Mouse (Mus musculus) midbrain, embryonic 14.5 days (tissue): ENCODE measurements around the gene Lepr. TPM values are rescaled to one million over a fixed set of nuclear protein-coding genes. Genes with fewer than 3 reads are reported as not detected.
A peak's percentile ranks its signal among the peaks of the same experiment; 100 is the strongest.
"Not testable (repeated sequence)": the region's sequence is repeated elsewhere in the genome, so short reads cannot be mapped to it uniquely, and the experiment has no call there.

Experiments
- ATAC-seq: fragments of 200-750 bp; cut with Nextera tagmentation; 2 replicates; pipeline ENCODE4 v1.8.0; 2017; ENCODE audit warnings: moderate number of reproducible peaks, moderate library complexity; ENCODE audit not compliant: low FRiP score, low TSS enrichment
- DNase-seq: peaks from one replicate; pipeline ENCODE4 v3.0.0-alpha.2; 2015
- H3K27ac ChIP-seq: fragments of 300-500 bp; sonication (generic); replicated peaks from 2 replicates; pipeline ENCODE4 v1.5.1; 2014; ENCODE audit warnings: mild to moderate bottlenecking, low read depth, low read length, moderate library complexity
- H3K27me3 ChIP-seq: fragments of 300-500 bp; sonication (generic); 2 replicates; pipeline ENCODE4 v1.6.1; 2014; ENCODE audit warnings: low read length, control low read depth, mixed read lengths; ENCODE audit not compliant: control insufficient read depth, insufficient read depth
- H3K36me3 ChIP-seq: fragments of 300-500 bp; sonication (generic); 2 replicates; pipeline ENCODE4 v1.6.1; 2014; ENCODE audit warnings: low read length, control low read depth; ENCODE audit not compliant: control insufficient read depth, insufficient read depth
- H3K4me1 ChIP-seq: fragments of 300-500 bp; sonication (generic); 2 replicates; pipeline ENCODE4 v1.6.1; 2014; ENCODE audit warnings: mild to moderate bottlenecking, antibody characterized with exemption, low read length, control low read depth; ENCODE audit not compliant: control insufficient read depth, insufficient read depth
- H3K4me2 ChIP-seq: fragments of 300-500 bp; sonication (generic); 2 replicates; pipeline ENCODE4 v1.6.1; 2014; ENCODE audit warnings: mild to moderate bottlenecking, low read length, moderate library complexity
- H3K4me3 ChIP-seq: fragments of 300-500 bp; sonication (generic); replicated peaks from 2 replicates; pipeline ENCODE4 v1.5.1; 2014; ENCODE audit warnings: low read depth, low read length
- H3K9ac ChIP-seq: fragments of 300-500 bp; sonication (generic); replicated peaks from 2 replicates; pipeline ENCODE4 v1.6.1; 2014; ENCODE audit warnings: mild to moderate bottlenecking, low read length, moderate library complexity
- H3K9me3 ChIP-seq: fragments of 300-500 bp; sonication (generic); 2 replicates; pipeline ENCODE4 v1.6.1; 2016; ENCODE audit warnings: low read length, control low read depth, mixed read lengths; ENCODE audit not compliant: control insufficient read depth
- WGBS: fragments of 180-500 bp; shearing (Covaris S2); extraction: QIAGEN DNeasy Blood & Tissue Kit; methylation state at CpG from one replicate; pipeline ENCODE4 v1.1.7; 2014; 5-methylcytosine and 5-hydroxymethylcytosine counted together
- polyA plus RNA-seq: library from polyadenylated mRNA; unstranded; fragments of >200 nt; fragmentation: Nextera tagmentation; extraction: Ambion mirVana; gene quantifications from 2 replicates; pipeline ENCODE4 v1.2.1, GENCODE M21; 2014

The Lepr gene
- polyA plus RNA-seq, 1 experiment from 2014 or later: 3.7 TPM

DNA sequence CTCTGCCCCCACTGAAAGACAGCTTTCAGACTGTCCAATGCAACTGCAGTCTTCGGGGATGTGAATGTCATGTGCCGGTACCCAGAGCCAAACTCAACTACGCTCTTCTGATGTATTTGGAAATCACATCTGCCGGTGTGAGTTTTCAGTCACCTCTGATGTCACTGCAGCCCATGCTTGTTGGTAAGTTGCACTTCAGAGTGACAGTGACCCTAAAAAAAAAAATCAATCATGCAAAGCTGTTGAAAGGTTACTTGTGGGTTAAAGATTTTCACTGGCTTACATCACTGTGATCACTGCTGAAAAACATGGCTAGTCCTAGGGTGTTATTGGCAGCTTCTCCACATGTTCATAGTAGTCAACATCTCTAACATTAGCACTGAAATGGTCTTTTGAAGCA, 28.3 kb downstream of the Lepr start:
- Histone ChIP-seq H3K27ac (no peak overlapping the region), H3K9me3 (no peaks in the 10 kb centered on the region), H3K27me3 (no peaks in the 10 kb centered on the region), H3K4me2 (no peak overlapping the region), H3K36me3 (no peaks in the 10 kb centered on the region), H3K4me3 (no peak overlapping the region), H3K9ac (no peak overlapping the region), H3K4me1 (no peaks in the 10 kb centered on the region)
- 96% methylated on average over 4 of the region's 4 CpGs for WGBS
- no peak for ATAC-seq
- no peak for DNase-seq

DNA sequence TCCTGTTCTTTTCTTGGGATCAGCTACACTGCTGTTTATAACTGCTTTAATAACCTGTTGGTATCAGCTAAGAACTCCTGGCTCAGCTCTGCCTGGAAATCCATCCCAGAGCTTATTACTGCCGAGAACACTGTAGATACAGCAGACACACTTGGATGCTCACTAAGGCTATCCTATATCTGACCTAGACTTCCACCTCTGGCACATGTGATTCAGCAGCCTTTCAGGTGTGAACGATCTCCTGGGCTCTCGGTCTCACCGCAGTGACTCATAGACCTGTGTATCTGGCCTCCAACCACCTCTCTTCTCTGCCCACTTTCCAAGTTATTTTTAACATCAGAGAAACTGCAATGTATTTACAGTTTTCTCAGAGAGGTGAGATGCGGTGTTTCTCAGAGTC, 43.3 kb downstream of the Lepr start:
- H3K9me3 ChIP-seq: no peaks in the 10 kb centered on the region
- H3K9ac ChIP-seq: no peak overlapping the region
- H3K4me3 ChIP-seq: no peak overlapping the region
- no peak for DNase-seq
- WGBS: 92% methylated on average over 5 of the region's 5 CpGs
- H3K27me3 ChIP-seq: no peaks in the 10 kb centered on the region
- no peak overlapping the region for H3K27ac ChIP-seq
- H3K4me1 ChIP-seq: no peaks in the 10 kb centered on the region
- H3K36me3 ChIP-seq: no peaks in the 10 kb centered on the region
- no peak for ATAC-seq
- H3K4me2 ChIP-seq: no peak overlapping the region

- H3K9ac ChIP-seq, H3K9me3 ChIP-seq, H3K4me3 ChIP-seq, H3K27me3 ChIP-seq, H3K4me2 ChIP-seq, H3K27ac ChIP-seq, H3K36me3 ChIP-seq, H3K4me1 ChIP-seq, ATAC-seq, DNase-seq: not testable (repeated sequence)
- WGBS: 87% methylated on average over 4 of the region's 4 CpGs
These were observed 126.7 kb downstream of the Lepr start, which contains the start of gene B020004J07Rik for GRCm38 (mm10) chr4:101843923-101844322. Gene B020004J07Rik (minus strand): TSS chr4:101844023.

GRCm38 (mm10) chr4:101850908-101851307, 133.7 kb downstream of the Lepr start:
- Histone ChIP-seq H3K27me3 (no peaks in the 10 kb centered on the region), H3K9ac (no peak overlapping the region), H3K4me1 (no peaks in the 10 kb centered on the region), H3K27ac (no peak overlapping the region), H3K4me2 (no peak overlapping the region), H3K9me3 (peaks cover 10% of the 10 kb centered on the region), H3K36me3 (no peaks in the 10 kb centered on the region), H3K4me3 (no peak overlapping the region)
- 67% methylated on average over 2 of the region's 2 CpGs for WGBS
- DNase-seq: no peak
- ATAC-seq: no peak

- DNase-seq (peak; percentile 39), ATAC-seq (no peak)
- Histone ChIP-seq H3K27me3 (no peaks in the 10 kb centered on the region), H3K9ac (no peak overlapping the region), H3K4me1 (no peaks in the 10 kb centered on the region), H3K4me3 (no peak overlapping the region), H3K36me3 (no peaks in the 10 kb centered on the region), H3K27ac (no peak overlapping the region), H3K9me3 (no peaks in the 10 kb centered on the region), H3K4me2 (no peak overlapping the region)
- WGBS: 48% methylated on average over 6 of the region's 6 CpGs
These were observed 143.7 kb downstream of the Lepr start for GRCm38 (mm10) chr4:101860873-101861272.

DNA sequence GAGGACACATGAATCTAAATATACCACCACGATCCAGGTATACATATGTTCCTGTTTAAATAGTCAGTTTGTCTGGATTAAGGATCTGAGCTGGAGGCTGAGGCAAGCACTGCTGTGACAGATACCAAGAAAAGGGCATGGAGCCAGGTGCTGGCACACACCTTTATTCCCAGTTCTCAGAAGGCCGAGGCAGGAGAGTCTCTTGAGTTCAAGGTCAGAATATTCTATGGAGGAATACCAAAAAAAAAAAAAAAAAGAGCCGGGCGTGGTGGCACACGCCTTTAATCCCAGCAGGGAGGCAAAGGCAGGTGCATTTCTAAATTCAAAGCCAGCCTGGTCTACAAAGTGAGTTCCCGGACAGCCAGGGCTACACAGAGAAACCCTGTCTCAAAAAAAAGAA, 145.1 kb downstream of the Lepr start:
- no peak for DNase-seq
- Histone ChIP-seq H3K9me3 (no peaks in the 10 kb centered on the region), H3K4me3 (no peak overlapping the region), H3K27me3 (no peaks in the 10 kb centered on the region), H3K9ac (no peak overlapping the region), H3K4me1 (no peaks in the 10 kb centered on the region), H3K36me3 (no peaks in the 10 kb centered on the region), H3K27ac (no peak overlapping the region), H3K4me2 (no peak overlapping the region)
- ATAC-seq: no peak
- WGBS: 87% methylated on average over 6 of the region's 6 CpGs

Other genes starting within 250 kb of the Lepr start
- 49.3 and 55.0 TPM in 2 replicates for gene Dnajc6, start 220.8 kb upstream of the Lepr start, polyA plus RNA-seq
- gene Leprot, start 69.7 kb upstream of the Lepr start, polyA plus RNA-seq: 88.0 and 102 TPM in 2 replicates
- not detected in 2 replicates for gene B020004J07Rik, start 126.6 kb downstream of the Lepr start, polyA plus RNA-seq
- gene C130073F10Rik, start 176.4 kb downstream of the Lepr start, polyA plus RNA-seq: not detected in 2 replicates
- gene Gm12800, start 191.7 kb downstream of the Lepr start, polyA plus RNA-seq: not detected in 2 replicates
- gene Gm12794, start 223.0 kb downstream of the Lepr start, polyA plus RNA-seq: not detected in 2 replicates